Mouse (Mus musculus): Measurements from ENCODE around the gene Kalrn. TPM values are rescaled to one million over a fixed set of nuclear protein-coding genes. Genes with fewer than 3 reads are reported as not detected.

The Kalrn gene
- total RNA-seq, 2 experiments from 2014 or later, result 431 to 495 TPM

DNA sequence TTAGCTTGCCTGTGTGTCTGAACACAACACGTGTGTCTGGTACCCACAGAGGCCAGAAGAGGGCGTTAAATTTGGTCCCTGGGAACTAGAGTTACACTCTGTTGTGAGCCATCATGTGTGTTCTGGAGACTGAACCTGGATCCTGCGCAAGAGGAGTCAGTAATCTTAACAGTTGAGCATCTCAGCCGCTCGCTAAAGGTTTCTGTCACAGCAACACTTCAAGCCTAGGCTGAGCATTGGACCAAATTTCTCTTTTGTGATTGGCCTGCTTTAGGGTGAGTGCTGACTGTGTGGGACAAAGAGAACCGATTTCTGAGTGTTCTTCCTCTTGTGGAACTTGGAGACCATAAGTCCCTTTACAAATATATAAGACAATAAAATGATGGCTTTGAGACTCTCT is 622.9 kb downstream of the Kalrn start:
- intact Hi-C loops (cut with DNase I), result no loop called here
- DNase-seq (ENCODE audit: low spot score in 2 of 2), result no peak

DNA sequence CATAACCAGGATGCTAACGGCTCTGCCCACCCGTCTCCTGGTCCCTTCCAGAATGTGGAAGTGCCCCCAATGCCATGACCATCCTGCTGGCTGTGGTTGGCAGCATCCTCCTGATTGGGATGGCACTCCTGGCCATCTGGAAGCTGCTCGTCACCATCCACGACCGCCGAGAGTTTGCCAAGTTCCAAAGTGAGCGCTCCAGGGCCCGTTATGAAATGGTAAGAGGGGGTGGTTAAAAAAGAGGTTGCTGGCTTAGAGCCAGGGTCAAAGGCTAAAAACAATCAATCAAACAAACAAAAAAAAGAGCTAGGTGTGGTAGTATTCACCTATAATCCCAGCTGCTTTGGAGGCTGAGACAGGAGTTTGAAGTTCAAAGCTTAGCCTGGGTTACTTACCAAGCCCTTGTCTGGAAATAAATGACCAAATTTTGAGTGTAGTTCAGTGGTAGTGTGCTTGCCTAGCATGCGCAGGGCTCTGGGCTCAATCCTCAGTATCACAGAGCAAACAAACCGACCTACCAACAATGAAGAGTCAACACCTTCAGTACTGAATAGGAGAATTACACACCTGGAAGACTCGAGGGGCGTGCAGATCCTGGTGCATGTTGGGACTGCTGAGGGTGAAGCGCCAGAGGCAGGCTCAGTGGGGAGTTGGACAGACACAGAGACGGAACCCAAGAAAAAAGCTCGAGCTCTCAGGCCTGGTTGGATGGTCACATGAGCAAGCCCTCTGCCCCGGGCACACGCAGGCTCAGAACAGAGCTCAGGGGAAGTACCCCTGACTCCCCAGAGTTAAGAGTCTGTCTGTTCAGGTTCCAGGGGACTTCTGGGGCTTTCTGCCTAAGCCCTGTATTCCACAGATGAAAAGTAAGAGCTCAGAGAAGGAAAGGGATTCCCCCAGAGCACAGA is 625.4 kb downstream of the Kalrn start:
- DNase-seq (ENCODE audit: low spot score in 2 of 2), result no peak
- intact Hi-C loops (cut with DNase I), result no loop called here

DNA sequence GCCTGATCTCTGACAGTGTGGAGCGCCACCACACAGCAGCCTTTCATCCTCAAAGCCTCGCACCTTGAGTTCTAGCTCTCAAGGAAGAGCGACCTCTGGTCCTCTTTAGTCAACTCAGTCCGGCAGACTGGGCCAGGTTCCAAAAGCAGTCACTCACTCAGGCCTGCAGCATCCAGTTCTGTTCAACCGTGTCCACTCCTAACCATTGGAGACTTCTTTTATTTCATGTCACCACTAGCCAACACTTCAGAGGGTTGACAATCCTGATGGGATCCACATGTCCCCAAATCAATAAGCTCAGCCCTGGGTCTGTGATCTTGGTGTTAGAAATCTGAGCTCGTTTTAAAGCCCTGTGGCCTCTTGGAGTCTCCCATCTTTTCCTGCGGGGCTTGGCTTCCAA is 627.3 kb downstream of the Kalrn start:
- DNase-seq (ENCODE audit: low spot score in 2 of 2), result no peak
- intact Hi-C loops (cut with DNase I), result no loop called here

DNA sequence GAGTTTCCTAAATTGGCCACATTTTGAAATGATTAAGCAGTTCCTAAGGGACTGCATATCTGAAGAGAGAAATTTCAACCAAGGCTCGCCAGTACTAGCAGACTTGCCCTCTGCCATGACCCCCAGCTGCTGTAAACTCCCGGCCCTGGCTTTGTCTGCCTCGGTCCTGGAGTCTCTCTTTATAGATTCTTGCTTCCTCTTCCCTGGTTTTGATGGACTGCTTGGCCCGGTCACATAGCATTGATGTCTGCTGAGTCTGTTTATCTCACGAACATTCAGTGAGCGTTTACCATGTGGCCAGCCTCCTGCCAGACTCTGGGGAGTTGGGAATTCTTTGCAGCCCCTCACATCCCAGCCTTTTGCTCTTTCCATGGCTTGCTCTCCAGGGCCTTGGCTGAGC is 628.6 kb downstream of the Kalrn start:
- intact Hi-C loops (cut with DNase I), result loop anchor here (5.0 kb wide), 1 partner anchor 52 kb away; no protein-coding TSS in a partner anchor
- no peak for DNase-seq (ENCODE audit: low spot score in 2 of 2)

DNA sequence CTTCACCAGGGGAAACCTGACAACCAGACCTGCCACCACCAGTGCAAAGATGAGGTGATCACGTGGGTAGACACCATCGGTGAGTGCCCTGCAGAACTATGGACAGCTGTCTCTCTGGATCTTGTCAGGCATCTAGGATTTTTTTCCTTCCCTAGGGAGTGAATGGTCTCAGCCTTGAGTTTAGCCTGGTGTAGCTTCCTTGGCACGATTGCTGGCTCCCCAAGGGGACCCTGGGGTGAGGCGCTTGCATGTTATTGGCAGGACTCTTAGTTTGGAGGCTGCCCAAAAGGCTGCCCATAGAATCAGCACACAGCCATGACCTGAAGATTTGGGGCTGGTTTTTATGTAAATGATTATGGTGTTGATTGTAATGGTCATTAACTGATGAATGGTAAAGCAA is 629.2 kb downstream of the Kalrn start:
- no peak for DNase-seq (ENCODE audit: low spot score in 2 of 2)

DNA sequence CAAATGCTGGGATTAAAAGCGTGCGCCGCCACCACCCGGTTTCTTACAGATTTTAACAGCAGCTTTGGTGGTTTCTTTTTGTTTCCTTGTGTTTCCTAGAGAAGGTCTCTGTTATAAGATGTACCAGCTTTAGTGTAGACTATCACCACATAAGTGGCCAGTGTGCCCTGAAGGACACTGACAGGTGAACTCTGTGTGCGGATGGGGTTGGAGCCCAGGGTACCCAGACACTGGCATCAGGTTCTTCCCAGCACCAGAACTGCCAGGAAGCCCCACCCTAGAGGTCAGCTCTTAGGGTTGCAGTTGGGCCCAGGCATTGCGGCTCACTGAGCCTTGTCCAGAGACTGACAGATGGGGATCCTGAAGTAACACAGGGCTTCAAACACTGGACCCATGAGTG is 629.9 kb downstream of the Kalrn start:
- DNase-seq (ENCODE audit: low spot score in 2 of 2), result no peak
- intact Hi-C loops (cut with DNase I), result loop anchor here (5.0 kb wide), 1 partner anchor 51 kb away; no protein-coding TSS in a partner anchor

More for the DNA sequence above, 629.2 kb downstream of the Kalrn start:
- intact Hi-C loops (cut with DNase I), result loop anchor here (5.0 kb wide), 1 partner anchor 52 kb away; no protein-coding TSS in a partner anchor

DNA sequence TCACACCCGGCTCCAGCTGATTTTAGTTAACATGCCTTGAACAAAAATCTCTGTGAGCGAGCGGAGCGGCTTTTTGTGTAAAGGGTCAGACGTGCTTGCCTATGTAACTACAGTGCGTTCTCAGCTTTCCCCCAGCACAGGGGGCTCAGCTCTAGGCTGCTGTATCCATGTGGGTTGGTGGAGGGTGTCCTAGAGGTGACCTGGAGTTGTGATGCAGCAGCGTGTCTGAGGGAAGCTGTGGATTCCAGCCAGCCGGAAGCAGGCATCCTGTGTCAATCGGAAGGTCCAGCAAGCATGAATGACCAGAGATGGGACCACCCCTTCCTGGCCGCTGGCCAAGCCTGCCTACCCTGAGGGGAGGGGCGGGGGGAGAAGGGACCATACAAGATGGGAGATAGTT is 631.0 kb downstream of the Kalrn start:
- intact Hi-C loops (cut with DNase I), result loop anchor here (5.0 kb wide), 1 partner anchor 50 kb away; no protein-coding TSS in a partner anchor
- no peak for DNase-seq (ENCODE audit: low spot score in 2 of 2)

DNA sequence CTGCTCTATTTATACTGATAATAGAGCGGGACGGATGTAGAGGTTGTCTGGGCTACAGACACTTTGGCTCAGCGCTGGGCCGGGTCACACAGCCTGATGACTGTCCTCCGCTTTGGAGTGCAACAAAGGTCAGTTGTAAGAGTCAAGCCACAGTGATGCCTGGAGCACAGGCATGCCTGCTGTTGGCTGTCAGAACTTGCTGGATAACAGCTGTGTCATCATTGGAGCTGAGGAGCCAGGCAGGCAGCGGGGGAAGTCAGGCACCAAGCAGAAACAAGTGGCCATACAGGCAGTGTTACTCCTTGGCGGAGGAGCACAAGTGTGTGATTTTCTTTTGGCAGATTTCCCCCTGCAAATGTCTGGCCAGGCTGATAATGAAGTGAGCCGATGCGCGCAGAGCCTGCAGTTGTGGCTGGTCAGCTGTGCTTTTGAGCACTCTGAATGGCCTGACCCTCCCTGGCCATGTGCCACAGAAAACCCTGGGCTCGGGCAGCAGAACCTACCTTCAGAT is 632.0 kb downstream of the Kalrn start:
- intact Hi-C loops (cut with DNase I), result loop anchor here (5.0 kb wide), 1 partner anchor 49 kb away; no protein-coding TSS in a partner anchor

DNA sequence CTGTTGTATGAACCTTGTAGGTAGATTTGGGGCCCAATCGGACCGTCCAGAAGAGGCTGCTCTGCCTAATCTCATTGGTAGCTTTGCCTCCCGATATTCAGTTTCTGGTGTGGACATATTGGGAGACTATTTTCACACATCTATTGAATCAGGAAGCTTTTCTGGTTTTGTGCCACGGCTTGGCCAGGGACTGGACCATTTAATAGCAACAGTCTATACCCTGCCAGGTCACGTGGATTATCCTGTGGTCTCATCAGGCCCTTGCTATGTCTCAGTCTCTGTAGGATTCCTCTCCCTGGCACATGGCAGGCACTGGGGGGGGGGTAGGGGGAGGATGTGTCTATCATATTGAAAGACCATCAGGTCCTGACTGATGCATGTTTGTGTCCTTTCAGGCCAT is 633.2 kb downstream of the Kalrn start:
- intact Hi-C loops (cut with DNase I), result loop anchor here (5.0 kb wide), 1 partner anchor 48 kb away; no protein-coding TSS in a partner anchor
- no peak for DNase-seq (ENCODE audit: low spot score in 2 of 2)

More for the DNA sequence above, 632.0 kb downstream of the Kalrn start:
- peak; percentile 37 to 61 for DNase-seq (ENCODE audit: low spot score in 2 of 2)

DNA sequence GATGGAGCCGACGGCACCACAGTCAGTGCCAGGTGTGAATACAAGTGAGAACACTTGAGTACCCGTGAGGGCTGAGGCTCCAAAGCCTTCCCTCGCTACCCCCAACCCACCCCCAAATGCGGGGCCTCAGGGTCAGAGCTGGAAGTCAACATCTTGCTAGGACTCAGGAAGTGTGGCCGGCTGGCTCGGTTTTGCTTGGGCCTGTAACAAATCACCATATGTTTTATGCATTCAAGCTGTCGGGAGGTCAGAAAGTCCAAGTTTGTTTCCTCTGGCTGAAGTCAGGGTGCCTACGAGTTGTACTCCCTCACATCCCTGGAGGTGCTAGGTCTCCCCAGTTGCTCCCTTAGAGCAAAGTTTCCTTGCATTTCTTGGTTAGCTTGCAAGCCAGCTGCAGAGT is 633.7 kb downstream of the Kalrn start:
- no peak for DNase-seq (ENCODE audit: low spot score in 2 of 2)
- intact Hi-C loops (cut with DNase I), result loop anchor here (5.0 kb wide), 1 partner anchor 47 kb away; no protein-coding TSS in a partner anchor

DNA sequence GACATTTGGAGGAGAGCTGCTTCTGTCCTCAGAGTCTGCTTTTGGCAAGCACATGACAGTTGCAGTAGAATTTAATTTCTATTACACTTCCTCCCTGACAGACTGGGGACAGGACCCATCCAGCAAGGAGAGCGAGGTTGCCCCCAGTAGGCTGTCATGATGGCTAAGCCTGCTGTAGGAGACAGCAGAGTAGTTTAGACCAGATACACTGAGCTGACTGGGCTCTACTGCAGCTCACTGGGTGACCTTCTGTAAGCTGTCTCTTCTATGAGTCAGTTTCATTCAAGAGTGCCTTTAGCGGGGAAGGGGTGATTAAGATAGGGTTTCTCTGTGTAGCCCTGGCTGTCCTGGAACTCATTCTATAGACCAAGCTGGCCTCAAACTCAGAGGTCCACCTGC is 634.2 kb downstream of the Kalrn start:
- intact Hi-C loops (cut with DNase I), result no loop called here
- DNase-seq (ENCODE audit: low spot score in 2 of 2), result no peak

DNA sequence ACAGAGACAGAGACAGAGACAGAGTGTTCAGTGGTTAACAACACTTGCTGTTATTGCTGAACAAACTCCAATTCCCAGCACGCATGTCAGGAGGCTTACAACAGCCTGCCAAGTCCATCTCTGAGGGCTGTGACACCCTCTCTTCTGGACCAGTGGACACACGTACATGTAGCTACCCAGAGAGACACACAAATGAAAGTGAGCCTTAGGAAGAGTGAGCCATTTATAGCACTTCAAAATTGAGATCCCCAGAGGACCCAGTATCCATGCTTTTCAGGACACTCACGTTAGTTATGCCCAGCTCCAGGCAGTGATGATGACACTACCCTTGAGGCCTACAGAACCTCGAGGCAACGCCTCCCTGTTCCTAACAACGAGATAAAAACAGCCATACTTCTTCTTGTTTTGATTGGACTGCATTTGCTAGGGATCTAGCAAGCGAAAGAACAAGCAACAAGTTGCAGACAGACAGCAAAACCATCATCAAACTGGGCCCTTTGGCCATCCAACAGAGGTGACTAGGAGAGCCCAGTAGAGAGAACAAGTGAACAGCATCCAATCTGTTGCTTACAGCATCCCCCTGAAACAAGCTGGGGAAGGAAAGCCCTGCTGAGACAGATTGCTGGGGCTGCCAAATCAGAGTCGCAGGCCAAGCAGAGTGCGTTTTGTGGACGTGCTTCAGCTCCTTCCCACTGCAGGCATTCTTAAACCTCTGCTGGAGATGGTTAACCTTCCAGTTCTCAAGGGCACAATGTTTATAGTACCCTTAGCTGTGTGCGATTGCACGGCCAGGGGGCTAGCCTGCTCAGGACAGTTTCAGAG is 634.8 kb downstream of the Kalrn start:
- no peak for DNase-seq (ENCODE audit: low spot score in 2 of 2)
- intact Hi-C loops (cut with DNase I), result no loop called here

DNA sequence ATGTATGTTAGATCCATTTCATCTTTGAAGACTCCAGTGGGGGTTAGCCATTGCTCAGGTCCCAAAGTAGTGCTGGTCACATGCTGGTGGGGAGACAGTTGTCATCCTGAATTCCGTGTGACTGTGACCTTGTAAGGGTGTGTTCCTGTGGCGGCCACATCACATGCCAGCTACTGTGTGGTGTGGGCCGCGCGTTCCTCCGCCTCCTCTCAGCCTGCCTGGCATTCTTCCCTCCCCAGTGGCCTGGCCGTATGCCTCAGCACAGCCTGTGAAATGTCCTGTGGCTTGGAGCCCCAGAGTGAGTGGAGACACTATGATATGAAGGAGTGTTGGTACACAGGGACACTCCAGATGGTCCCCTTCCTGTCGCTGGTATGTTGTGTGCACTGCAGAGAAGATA is 635.8 kb downstream of the Kalrn start:
- peak; percentile 45 to 67 for DNase-seq (ENCODE audit: low spot score in 2 of 2)
- intact Hi-C loops (cut with DNase I), result no loop called here

DNA sequence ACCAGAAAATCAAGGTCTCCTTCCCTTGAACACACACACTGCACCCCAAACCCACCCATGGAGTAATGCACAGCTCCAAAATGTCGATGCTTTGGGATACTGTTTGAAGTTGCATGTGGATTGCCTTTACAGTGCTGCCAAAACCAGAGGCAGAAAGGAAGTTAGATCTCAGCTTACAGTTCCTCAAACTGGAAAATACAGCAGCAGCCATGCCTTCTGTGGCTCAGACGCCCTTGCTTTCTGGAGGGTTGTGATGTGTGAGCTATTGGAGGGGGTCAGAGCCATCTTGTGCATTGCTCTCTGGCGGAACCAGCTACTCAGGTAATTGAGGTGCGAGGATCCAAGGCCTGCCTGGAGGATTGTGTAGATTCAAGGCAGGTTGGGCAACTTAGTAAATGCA is 636.4 kb downstream of the Kalrn start:
- intact Hi-C loops (cut with DNase I), result no loop called here
- DNase-seq (ENCODE audit: low spot score in 2 of 2), result no peak

DNA sequence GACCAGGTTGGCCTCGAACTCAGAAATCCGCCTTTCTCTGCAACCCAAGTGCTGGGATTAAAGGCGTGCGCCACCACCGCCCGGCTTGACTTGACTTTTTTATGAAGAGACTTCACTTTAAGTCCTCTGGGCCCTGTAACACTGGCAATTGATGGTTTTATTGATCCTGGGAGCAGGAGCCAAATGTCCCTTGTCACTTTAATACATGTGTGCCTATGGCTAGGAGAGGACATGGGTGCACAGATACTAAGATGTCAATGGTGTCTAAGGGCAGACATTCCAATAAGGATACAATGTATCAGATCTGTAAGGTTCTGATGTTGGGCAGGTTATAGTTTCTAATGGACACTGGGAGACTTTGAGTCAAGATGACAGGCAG is 637.9 kb downstream of the Kalrn start:
- intact Hi-C loops (cut with DNase I), result no loop called here
- no peak for DNase-seq (ENCODE audit: low spot score in 2 of 2)

DNA sequence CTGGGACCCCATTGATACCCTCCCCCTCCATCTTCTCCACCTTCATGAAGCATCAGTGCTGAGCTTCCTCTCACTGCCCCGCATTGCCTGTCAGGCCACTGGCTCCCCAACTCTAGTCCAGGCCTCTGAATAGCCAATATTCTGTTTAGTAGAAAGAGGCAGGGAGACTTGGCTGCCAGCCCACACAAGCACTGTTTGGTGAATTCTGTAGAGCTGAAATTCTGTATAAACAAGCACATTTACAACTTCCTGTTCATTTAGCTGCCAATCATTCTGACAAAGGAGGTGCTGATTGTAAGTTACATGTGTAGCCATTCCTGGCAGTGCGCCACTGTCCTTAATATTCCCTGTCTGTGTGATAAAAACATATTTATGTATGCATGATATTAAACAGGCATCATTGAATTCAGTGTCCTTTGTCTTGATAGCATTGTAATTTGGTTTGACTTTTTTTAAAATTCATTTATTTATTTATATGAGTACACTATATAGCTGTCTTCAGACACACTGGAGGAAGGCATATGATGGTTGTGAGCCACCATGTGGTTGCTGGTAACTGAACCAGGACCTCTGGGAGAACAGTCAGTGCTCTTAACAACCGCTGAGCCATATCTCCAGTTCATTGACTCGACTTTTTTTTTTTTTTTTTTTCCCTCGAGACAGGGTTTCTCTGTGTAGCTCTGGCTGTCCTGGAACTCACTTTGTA is 638.5 kb downstream of the Kalrn start:
- intact Hi-C loops (cut with DNase I), result no loop called here
- peak; percentile 56 to 63 for DNase-seq (ENCODE audit: low spot score in 2 of 2)

DNA sequence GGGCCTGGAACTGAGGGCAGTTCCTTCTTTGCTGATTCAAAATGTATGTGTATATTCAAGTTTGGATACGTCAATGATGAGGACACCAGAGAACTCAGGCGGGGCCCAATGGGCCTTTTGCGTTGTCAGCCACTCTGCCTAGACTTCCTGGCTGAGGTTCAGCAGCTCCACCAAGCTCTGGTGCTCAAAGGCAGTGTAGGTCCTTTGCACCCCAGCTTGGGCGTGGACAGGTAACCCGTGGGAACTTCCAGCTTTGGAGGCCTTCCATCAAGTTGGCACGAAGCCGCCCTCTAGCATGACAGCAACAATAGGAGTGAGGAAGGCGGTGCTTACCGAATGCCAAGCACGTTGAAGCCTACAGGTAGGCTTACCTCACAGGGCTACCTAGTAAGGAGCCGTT is 639.9 kb downstream of the Kalrn start:
- intact Hi-C loops (cut with DNase I), result no loop called here
- DNase-seq (ENCODE audit: low spot score in 2 of 2), result no peak

DNA sequence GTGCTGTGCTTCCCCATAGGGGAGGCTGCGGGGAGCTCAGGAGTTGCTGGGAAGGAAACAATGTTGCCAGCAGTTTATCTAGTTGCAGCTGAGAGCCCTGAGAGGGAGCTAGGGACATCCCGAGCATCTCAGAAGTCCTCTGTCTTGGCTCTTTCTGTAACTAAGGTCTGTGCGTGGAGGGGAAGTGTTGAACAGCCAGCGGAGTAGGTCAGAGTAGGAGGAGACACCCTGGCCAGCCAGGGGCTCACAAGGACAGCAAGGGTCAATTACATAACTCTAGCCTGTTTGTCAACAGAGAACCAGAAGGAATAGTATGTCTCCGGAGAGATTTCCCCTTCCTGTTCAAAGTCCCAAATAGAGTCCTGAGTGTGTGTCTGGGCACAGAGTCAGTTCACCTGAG is 641.2 kb downstream of the Kalrn start:
- intact Hi-C loops (cut with DNase I), result no loop called here
- DNase-seq (ENCODE audit: low spot score in 2 of 2), result no peak

DNA sequence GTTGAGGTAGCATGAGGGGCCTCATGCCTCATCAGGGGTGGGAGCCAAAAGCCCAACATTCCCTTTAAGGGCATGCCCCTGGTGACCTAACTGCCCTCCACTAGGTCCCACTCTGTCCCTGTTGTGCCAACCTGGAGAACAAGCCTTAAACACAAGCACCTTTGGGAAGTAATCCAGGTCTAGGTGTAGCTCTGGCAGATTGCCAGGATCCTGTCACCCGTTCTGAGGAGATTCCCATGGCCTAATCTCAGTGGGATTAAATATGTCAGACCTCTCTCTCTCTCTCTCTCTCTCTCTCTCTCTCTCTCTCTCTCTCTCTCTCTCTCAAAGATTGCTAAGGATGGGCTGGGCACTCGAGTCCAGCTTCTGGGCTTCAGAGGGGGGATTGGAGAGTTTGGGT is 641.6 kb downstream of the Kalrn start:
- DNase-seq (ENCODE audit: low spot score in 2 of 2), result no peak
- intact Hi-C loops (cut with DNase I), result no loop called here

Data from left cerebral cortex, postnatal 14 days (tissue).